Mouse (Mus musculus): ENCODE data around the gene Dvl1. TPM values are rescaled to one million over a fixed set of nuclear protein-coding genes. Genes with fewer than 3 reads are reported as not detected.
A peak's percentile ranks its signal among the peaks of the same experiment; 100 is the strongest.

The Dvl1 gene
- polyA plus RNA-seq, 1 experiment from 2014 or later, result 13.6 TPM

DNA sequence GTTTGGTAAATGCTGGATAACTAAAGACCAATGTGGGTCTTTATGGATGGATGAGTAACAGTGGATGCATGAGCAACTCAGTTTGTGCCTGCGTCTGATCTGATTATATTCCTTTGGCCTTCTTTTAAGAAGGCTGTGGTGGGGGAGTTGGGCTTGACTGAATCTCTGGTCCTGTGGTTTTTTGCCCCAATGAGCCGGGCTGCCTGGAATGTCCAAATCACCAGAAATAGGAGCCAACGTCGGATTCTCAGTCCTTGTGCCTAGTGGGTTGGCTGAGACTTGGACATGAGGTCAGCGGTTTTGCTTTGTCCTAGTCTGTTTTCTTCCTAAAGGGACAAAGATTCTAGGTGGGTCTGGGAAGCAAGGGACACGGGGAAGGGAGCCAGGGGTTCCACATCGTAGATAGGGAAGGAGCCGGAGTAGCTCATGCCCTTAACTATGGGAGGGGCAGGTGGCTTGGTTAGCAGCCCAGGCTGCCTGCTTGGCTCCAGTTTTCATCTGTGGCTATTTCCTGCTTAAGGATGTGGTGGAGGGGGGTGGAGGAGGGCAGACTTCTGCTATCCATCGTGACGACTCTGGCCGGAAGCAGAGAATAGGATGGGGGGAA lies 9.7 kb upstream of the Dvl1 start:
- Histone ChIP-seq H3K27ac (no peak overlapping the region), H3K27me3 (ENCODE audit: control insufficient read depth, insufficient read depth, low read length) (peaks cover 9% of the 10 kb centered on the region; the same call in 1 of the 2 replicates)
- 81% methylated on average over 11 of the region's 11 CpGs for WGBS

DNA sequence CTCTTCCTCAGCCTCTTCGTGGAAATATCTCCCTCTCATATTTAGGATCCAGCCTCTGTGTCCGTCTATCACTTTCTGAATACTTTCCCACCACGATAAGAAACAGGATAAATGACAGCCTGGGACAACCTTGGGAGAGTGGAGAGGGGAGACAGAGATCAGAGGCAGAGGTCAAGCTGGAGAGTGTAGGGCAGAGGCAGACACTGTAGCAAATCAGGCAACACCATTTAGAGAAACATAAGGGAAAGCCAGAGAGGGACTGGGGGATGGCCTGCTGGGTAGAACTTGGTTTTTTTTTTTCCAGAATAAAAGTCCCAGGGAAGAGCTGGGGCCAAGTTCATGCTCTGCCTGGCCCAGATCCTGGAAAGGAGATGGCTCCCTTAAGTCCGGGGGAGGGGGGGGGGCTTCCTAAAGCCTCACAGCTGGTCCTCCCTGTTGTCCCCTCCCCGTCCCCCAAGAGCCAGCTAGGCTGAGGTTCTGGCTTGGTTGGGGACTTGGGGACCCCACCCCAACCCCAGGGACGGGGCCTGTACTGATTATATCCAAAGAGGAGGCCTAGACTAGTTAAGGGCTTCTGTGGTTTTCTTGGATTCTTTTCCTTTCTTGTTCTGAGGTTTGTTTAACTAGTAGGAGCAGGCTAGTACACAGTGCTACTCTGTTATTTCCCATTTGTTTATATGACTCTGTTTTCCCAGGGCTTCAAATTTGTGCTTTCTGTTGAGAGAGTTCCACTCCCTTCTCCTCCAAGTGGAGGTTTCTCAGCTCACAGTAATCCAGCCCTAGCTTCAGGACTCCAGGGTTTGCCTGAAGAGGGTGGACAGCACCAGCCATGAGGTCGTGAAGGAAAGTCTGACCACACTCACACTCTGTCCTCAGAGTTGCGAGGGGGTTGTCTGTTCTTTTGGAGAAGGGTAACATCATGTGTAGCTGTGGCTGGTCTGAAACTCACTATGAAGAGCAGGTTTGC lies 8.7 kb upstream of the Dvl1 start:
- 56% methylated on average over 8 of the region's 8 CpGs for WGBS
- Histone ChIP-seq H3K9ac (no peak overlapping the region), H3K36me3 (replicated peaks; ENCODE audit: control insufficient read depth, insufficient read depth) (0 out of 2 replicates have a peak, but pooled peaks cover under 1% of the 10 kb centered on the region), H3K4me3 (replicated peaks; ENCODE audit: low read length) (no peak overlapping the region), H3K4me1 (replicated peaks; ENCODE audit: control insufficient read depth, insufficient read depth, low read length) (peaks cover 10% of the 10 kb centered on the region), H3K27me3 (ENCODE audit: control insufficient read depth, insufficient read depth, low read length) (peaks cover 9% of the 10 kb centered on the region; the same call in 1 of the 2 replicates), H3K9me3 (ENCODE audit: control insufficient read depth, low read length) (no peaks in the 10 kb centered on the region), H3K4me2 (replicated peaks) (no peak overlapping the region), H3K27ac (no peak overlapping the region)
- DNase-seq (ENCODE audit: low spot score), result no peak
- no peak for ATAC-seq (ENCODE audit: low FRiP score)

More for the DNA sequence above, 9.7 kb upstream of the Dvl1 start:
- H3K9me3 ChIP-seq (ENCODE audit: control insufficient read depth, low read length), result no peaks in the 10 kb centered on the region
- H3K4me3 ChIP-seq (replicated peaks; ENCODE audit: low read length), result no peak overlapping the region
- H3K36me3 ChIP-seq (replicated peaks; ENCODE audit: control insufficient read depth, insufficient read depth), result peaks cover 8% of the 10 kb centered on the region; the same call in 1 of the 2 replicates
- DNase-seq (ENCODE audit: low spot score) (no peak), ATAC-seq (ENCODE audit: low FRiP score) (no peak)
- no peak overlapping the region for H3K4me2 ChIP-seq (replicated peaks)
- no peak overlapping the region for H3K9ac ChIP-seq
- H3K4me1 ChIP-seq (replicated peaks; ENCODE audit: control insufficient read depth, insufficient read depth, low read length), result peaks cover 20% of the 10 kb centered on the region

DNA sequence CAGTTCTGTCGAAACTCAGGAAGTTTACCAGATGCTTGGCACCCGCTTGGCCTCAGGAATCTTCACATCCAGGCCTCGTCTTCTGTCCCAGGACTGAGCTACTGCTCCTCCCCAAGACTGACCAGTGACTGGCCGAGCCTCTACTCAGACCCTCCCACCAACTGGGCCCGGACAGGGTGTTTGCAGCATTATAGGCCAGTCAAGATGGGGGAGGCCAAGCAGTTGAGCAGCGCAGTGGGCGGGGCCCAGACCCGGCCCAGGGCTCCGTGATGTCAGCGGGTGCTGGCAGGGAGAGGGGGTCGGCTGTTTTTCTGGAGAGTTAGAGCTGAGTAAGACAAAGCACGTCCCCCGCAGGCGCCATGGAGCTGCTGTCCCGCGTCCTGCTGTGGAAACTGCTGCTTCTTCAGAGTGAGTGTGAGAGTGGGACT lies 7.7 kb upstream of the Dvl1 start, which contains the start of gene Mxra8:
Gene Mxra8 (plus strand): TSS at position 198 of the 428 bp plus-strand sequence.
- peak within 1 kb of the TSS; percentile 51 for H3K9ac ChIP-seq
- H3K27ac ChIP-seq, result no peak within 1 kb of the TSS; the same call in 1 of the 2 replicates
- ATAC-seq (ENCODE audit: low FRiP score) (peak; percentile 53; the same call in 1 of the 2 replicates), DNase-seq (ENCODE audit: low spot score) (no peak)
- peak within 1 kb of the TSS; percentile 25 for H3K4me3 ChIP-seq (replicated peaks; ENCODE audit: low read length)
- peaks cover 7% of the 10 kb centered on the region for H3K4me1 ChIP-seq (replicated peaks; ENCODE audit: control insufficient read depth, insufficient read depth, low read length)
- no peaks in the 10 kb centered on the region for H3K36me3 ChIP-seq (replicated peaks; ENCODE audit: control insufficient read depth, insufficient read depth)
- H3K4me2 ChIP-seq (replicated peaks), result peak within 1 kb of the TSS; percentile 54
- H3K27me3 ChIP-seq (ENCODE audit: control insufficient read depth, insufficient read depth, low read length), result peaks cover 9% of the 10 kb centered on the region; the same call in 1 of the 2 replicates
- 4% methylated on average over 16 of the region's 16 CpGs for WGBS
- H3K9me3 ChIP-seq (ENCODE audit: control insufficient read depth, low read length), result no peaks in the 10 kb centered on the region

DNA sequence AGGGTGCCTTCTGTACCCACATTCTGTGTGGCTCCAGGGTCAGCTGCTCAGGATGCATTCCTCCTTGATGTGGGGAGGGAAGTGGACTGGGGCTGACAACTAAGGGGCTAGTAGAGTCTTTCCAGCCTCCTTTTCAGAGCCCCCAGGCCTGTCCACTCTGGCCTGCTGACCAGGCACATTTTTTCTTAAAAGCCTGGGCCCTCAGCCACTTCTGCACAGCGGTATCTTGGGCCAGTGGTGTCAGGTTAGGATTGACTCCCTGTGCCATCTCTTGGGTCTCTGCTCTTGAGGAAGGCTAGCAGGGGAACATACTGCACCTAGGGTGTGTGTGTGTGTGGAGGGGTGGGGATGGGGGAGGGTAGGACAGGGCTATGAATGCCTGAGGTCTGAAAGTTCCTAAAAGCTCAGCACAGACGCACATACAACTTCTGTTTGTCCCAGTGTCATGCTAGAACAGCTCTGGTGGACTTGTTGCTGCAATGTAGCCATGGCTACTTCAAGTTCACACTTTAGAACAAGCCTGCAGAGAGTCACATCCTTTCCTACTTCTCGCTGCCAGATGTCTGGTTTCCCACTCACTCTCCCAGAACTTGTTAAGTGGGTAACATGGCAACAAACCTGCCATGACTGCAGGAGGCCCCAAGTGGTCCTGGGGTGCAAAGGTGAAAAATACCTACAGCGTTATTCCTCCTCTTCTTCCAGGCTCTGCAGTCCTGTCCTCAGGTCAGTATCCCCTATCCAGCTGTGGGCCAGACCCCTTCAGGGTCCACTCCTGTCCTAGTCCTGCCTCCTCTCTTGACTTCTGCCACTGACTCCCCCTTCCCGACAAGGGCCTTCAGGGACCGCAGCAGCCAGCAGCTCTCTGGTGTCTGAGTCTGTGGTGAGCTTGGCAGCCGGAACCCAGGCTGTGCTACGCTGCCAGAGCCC lies 6.9 kb upstream of the Dvl1 start:
- WGBS, result 13% methylated on average over 8 of the region's 8 CpGs
- Histone ChIP-seq H3K27me3 (ENCODE audit: control insufficient read depth, insufficient read depth, low read length) (peaks cover 9% of the 10 kb centered on the region; the same call in 1 of the 2 replicates), H3K27ac (no peak overlapping the region; the same call in 1 of the 2 replicates), H3K9ac (peak overlapping the region; percentile 51), H3K4me3 (replicated peaks; ENCODE audit: low read length) (peak overlapping the region; percentile 25), H3K4me2 (replicated peaks) (peak overlapping the region; percentile 54), H3K36me3 (replicated peaks; ENCODE audit: control insufficient read depth, insufficient read depth) (no peaks in the 10 kb centered on the region), H3K4me1 (replicated peaks; ENCODE audit: control insufficient read depth, insufficient read depth, low read length) (peaks cover 7% of the 10 kb centered on the region), H3K9me3 (ENCODE audit: control insufficient read depth, low read length) (no peaks in the 10 kb centered on the region)
- DNase-seq (ENCODE audit: low spot score) (no peak), ATAC-seq (ENCODE audit: low FRiP score) (0 out of 2 replicates have a peak, but pooled peaks have one; percentile 6)

DNA sequence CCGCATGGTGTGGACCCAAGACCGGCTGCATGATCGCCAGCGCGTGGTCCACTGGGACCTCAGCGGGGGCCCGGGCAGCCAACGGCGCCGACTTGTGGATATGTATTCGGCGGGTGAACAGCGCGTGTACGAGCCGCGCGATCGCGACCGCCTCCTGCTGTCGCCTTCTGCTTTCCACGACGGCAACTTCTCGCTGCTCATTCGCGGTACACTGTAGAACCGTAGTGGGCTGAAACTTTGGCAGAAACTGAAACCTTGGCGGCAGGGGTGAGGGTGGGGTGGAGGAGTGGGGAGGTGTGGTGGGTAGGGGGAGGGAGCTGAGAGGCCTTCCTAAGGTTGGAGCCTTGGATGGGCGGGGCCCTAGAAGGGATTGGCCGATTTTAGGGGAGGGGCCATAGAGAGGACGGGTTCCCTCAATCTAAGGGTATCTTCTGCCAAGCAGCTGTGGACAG lies 6.2 kb upstream of the Dvl1 start:
- Histone ChIP-seq H3K27ac (no peak overlapping the region), H3K4me1 (replicated peaks; ENCODE audit: control insufficient read depth, insufficient read depth, low read length) (peaks cover 7% of the 10 kb centered on the region), H3K9me3 (ENCODE audit: control insufficient read depth, low read length) (no peaks in the 10 kb centered on the region), H3K9ac (peak overlapping the region; percentile 50; the same call in 1 of the 2 replicates), H3K4me3 (replicated peaks; ENCODE audit: low read length) (peak overlapping the region; percentile 25), H3K27me3 (ENCODE audit: control insufficient read depth, insufficient read depth, low read length) (peaks cover 9% of the 10 kb centered on the region; the same call in 1 of the 2 replicates), H3K36me3 (replicated peaks; ENCODE audit: control insufficient read depth, insufficient read depth) (no peaks in the 10 kb centered on the region), H3K4me2 (replicated peaks) (peak overlapping the region; percentile 54)
- ATAC-seq (ENCODE audit: low FRiP score) (peak; percentile 39), DNase-seq (ENCODE audit: low spot score) (no peak)
- under 1% methylated on average over 32 of the region's 32 CpGs for WGBS

DNA sequence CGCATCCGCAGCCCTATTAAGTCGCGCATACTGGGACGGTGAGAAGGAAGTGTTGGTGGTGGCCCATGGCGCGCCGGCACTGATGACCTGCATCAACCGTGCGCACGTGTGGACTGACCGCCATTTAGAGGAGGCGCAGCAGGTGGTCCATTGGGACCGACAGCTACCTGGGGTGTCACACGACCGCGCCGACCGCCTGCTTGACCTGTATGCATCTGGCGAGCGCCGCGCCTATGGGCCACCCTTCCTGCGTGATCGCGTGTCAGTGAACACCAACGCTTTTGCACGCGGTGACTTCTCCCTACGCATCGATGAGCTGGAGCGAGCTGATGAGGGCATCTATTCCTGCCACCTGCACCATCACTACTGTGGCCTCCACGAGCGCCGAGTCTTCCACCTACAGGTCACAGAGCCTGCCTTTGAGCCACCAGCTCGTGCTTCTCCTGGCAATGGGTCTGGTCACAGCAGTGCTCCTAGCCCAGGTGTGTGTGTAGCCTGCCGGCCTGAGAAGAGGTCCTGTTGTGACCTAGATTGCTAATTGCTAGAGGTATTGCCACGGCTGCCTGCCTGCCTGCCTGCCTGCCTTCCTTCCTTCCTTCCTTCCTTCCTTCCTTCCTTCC lies 5.4 kb upstream of the Dvl1 start:
- Histone ChIP-seq H3K27me3 (ENCODE audit: control insufficient read depth, insufficient read depth, low read length) (peaks cover 9% of the 10 kb centered on the region; the same call in 1 of the 2 replicates), H3K9ac (no peak overlapping the region), H3K27ac (no peak overlapping the region), H3K36me3 (replicated peaks; ENCODE audit: control insufficient read depth, insufficient read depth) (no peaks in the 10 kb centered on the region), H3K4me1 (replicated peaks; ENCODE audit: control insufficient read depth, insufficient read depth, low read length) (peaks cover 11% of the 10 kb centered on the region), H3K4me2 (replicated peaks) (peak overlapping the region; percentile 54; the same call in 1 of the 2 replicates), H3K4me3 (replicated peaks; ENCODE audit: low read length) (no peak overlapping the region), H3K9me3 (ENCODE audit: control insufficient read depth, low read length) (no peaks in the 10 kb centered on the region)
- DNase-seq (ENCODE audit: low spot score), result no peak
- ATAC-seq (ENCODE audit: low FRiP score), result no peak
- WGBS, result 38% methylated on average over 38 of the region's 38 CpGs

DNA sequence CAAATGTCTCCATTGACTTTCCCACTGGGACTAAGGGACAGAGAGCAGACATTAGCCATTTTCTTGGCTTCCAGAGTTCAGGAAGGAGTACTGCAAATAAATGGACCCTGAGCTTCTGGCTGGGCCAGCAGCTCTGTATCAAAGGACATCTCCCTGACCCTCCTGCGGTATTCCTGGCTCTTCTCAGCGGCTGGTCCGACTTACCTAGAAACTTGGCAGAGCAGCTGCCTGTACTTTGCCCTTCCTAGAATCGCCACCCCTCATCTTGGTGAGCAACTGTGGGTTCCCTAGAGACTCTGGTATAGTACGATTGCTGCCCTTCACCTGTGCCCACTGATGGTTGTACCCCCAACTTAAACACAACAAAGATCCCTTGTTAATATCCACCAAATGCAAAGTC lies 4.0 kb upstream of the Dvl1 start:
- H3K9ac ChIP-seq, result no peak overlapping the region
- H3K4me2 ChIP-seq (replicated peaks), result no peak overlapping the region
- DNase-seq (ENCODE audit: low spot score) (no peak), ATAC-seq (ENCODE audit: low FRiP score) (no peak)
- H3K27ac ChIP-seq, result no peak overlapping the region
- no peaks in the 10 kb centered on the region for H3K36me3 ChIP-seq (replicated peaks; ENCODE audit: control insufficient read depth, insufficient read depth)
- 86% methylated on average over 5 of the region's 5 CpGs for WGBS
- peaks cover 17% of the 10 kb centered on the region for H3K4me1 ChIP-seq (replicated peaks; ENCODE audit: control insufficient read depth, insufficient read depth, low read length)
- no peak overlapping the region for H3K4me3 ChIP-seq (replicated peaks; ENCODE audit: low read length)
- H3K27me3 ChIP-seq (ENCODE audit: control insufficient read depth, insufficient read depth, low read length), result peaks cover 9% of the 10 kb centered on the region; the same call in 1 of the 2 replicates
- no peaks in the 10 kb centered on the region for H3K9me3 ChIP-seq (ENCODE audit: control insufficient read depth, low read length)

Measured in hindbrain, embryonic 14.5 days (tissue).